Mouse (Mus musculus): ENCODE measurements at regions not wholly inside any gene's neighbourhood (a gene's known extent, or its start where the extent isn't known, plus 50 kb on each side); places are given as distances from the start of the nearest gene placed in this dataset.

GRCm38 (mm10) chr4:131331646-131332045 is 387.5 kb downstream of the Matn1 start:
- TF ChIP-seq CTCF (conservative IDR thresholded peaks at IDR 0.05; ENCODE audit: low read length) (no peak), POU5F1 (IDR thresholded peaks at IDR 0.05; ENCODE audit: borderline replicate concordance, low read length) (no peak)

Measured in E14TG2a.4 (cell line).